Mouse (Mus musculus) midbrain, embryonic 13.5 days (tissue): ENCODE data around the gene Gm49393. TPM values are rescaled to one million over a fixed set of nuclear protein-coding genes. Genes with fewer than 3 reads are reported as not detected.

ENCODE experiments used
- polyA plus RNA-seq: library from polyadenylated mRNA; unstranded; fragments of >200 nt; fragmentation: Nextera tagmentation; extraction: Ambion mirVana; gene quantifications from 2 replicates; pipeline ENCODE4 v1.2.1, GENCODE M21; 2015

Gm49393 gene
- polyA plus RNA-seq, 1 experiment from 2014 or later = not detected

Other genes starting within 250 kb of the Gm49393 start
- gene BC051665, start 149.2 kb downstream of the Gm49393 start, polyA plus RNA-seq = not detected in 2 replicates
- gene Ctsll3, start 132.7 kb downstream of the Gm49393 start, polyA plus RNA-seq = not detected in 2 replicates
- not detected in 2 replicates for gene 4930486L24Rik, start 71.1 kb downstream of the Gm49393 start, polyA plus RNA-seq
- 0.14 TPM in 1 of 2 replicates, not detected in the other for gene Gm49392, start 38.7 kb downstream of the Gm49393 start, polyA plus RNA-seq
- gene Ctla2b, start 38.1 kb downstream of the Gm49393 start, polyA plus RNA-seq = 0.24 and 1.7 TPM in 2 replicates
- gene Tpbpb, start 30.7 kb downstream of the Gm49393 start, polyA plus RNA-seq = not detected in 2 replicates
- gene Gm49391, start 981 bp upstream of the Gm49393 start, polyA plus RNA-seq = 0.82 and 2.1 TPM in 2 replicates
- 10.4 and 13.3 TPM in 2 replicates for gene Ctla2a, start 1.0 kb upstream of the Gm49393 start, polyA plus RNA-seq
- gene Tpbpa, start 6.4 kb upstream of the Gm49393 start, polyA plus RNA-seq = not detected in 2 replicates
- not detected in 2 replicates for gene Ctsj, start 70.4 kb upstream of the Gm49393 start, polyA plus RNA-seq
- not detected in 2 replicates for gene Ctsq, start 105.0 kb upstream of the Gm49393 start, polyA plus RNA-seq
- gene Ctsr, start 228.7 kb upstream of the Gm49393 start, polyA plus RNA-seq = not detected in 2 replicates